Mouse (Mus musculus) embryo, embryonic 11.5 days (tissue): ENCODE data around the gene Olfr2.
"Not testable (repeated sequence)": the region's sequence is repeated elsewhere in the genome, so short reads cannot be mapped to it uniquely, and the experiment has no call there.

Experiments
- DNase-seq: peaks from one replicate; pipeline ENCODE4 v3.0.0-alpha.2; 2012; ENCODE audit warnings: low read depth, low spot score

The Olfr2 gene

DNA sequence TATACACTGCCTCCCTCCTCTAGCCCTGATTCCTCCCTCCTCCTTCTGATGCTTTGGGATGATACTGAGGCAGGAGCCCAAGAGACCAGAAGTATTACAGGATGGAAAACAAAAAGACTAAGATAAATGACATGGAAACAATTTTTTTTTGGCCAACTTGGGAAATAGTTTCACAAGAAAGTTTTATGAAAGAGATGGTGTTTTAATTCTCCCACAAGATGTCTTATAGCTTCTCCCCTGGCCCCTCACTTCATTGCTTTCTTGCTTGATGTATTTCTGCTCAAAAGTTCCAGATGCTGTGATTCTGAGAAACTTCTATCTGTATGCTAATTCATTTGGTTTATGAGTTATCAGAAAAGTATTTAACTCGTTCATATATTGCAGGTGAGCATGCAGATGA is at the start of gene Olfr2:
Gene Olfr2, minus strand, starts transcription at position 101 of the 400 bp plus-strand sequence.
- no peak for DNase-seq

DNA sequence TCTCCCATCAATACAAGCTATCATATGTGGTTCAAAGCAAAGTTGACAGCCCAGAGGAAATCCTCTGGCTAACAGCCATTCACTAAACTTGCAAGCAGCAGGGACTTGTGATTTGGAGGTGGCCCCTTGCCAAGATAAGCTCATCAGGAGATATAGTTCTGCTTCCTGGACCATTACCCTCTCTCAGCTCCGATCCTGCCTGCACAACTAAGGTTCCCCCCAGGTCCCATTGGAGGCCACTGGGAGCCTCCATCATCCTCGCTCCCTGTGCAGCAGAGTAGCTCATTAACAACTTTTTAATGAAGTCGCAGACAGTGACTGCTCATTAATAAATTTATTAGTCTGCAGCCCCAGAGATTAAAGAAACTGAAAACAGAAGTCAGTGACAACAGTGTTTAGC is 41.7 kb upstream of the Olfr2 start:
- DNase-seq = no peak

DNA sequence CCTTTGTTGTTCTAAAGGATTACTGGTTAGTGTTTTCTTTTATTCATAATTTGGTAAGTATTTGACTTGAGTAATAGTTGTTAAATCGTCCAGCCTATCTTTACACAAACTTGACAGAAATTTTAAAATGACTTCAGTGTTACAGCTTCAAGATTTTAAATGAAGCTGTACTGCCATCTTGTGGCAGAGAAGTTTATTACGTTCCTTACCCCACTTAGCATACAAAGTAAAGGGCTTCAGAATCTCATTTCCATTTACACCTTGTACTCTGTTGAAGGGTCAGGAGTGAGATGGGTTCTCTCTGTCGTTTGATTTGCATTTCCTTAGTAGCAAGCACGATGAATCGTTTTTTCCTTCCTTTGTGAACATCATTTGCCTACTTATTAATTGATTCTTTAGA is 40.0 kb upstream of the Olfr2 start:
- peak; percentile 37 for DNase-seq

DNA sequence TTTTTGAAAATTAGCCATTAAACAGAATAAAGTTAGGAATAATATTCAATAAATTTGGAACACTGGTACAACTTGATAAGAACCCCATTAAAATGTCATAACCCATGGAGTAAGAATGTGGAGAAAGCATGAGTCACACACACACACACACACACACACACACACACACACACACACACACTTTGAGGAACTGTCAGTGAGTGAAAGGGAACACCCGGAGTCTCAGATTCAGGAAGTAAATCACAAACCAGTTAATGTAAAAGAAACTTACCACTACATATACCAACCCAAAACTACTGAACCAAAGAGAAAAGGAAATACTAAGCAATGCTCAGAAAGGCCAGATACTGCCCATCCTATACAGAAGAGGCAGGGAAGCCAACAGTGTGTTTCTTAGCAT is 38.5 kb upstream of the Olfr2 start:
- DNase-seq = no peak

DNA sequence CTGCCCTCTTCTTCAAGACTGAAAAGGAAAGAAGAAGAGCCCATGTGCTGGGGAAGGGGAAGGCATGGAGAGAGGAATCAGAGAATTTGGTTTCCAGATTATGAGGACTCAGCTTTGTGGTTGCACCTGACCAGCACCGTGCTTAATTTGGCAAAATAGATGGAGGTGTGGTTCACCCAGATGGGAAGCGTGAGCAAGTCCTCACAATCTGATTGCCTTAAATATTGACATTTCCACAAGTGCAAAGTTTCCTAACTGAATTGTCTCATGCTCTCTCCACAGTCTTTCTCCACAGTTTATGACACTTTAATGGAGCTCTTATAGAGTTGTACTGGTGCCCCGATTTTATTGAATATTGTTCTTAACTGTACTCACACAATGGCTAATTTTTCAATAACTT is 37.3 kb upstream of the Olfr2 start:
- no peak for DNase-seq

DNA sequence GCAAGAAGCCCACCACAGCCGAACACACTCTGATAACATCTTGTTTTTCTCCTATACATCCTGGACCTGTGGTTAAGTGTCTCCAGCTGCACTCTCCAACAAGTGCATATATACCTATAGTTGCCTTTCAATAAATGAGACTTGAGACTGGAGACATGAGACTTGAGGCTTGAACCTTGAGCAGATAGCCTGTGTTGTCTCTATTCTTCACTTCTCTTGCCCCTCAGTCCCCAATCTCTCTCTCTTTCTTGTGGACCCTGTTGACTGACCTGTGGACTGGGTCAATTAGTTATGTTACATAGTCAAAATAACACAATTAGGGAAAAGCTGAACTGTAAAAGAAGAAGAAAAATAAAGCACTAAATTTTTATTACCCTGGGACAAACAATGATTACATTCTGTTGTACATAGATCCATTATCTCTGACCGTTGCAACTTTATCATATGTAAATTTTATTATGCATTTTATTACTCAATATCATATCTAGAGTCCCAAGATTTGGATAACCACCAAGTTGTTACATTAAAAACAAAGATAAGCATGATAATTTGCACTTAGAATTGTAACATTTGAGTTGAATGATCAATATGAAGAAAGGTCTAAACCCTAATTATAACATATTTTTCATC is 34.2 kb upstream of the Olfr2 start:
- no peak for DNase-seq

DNA sequence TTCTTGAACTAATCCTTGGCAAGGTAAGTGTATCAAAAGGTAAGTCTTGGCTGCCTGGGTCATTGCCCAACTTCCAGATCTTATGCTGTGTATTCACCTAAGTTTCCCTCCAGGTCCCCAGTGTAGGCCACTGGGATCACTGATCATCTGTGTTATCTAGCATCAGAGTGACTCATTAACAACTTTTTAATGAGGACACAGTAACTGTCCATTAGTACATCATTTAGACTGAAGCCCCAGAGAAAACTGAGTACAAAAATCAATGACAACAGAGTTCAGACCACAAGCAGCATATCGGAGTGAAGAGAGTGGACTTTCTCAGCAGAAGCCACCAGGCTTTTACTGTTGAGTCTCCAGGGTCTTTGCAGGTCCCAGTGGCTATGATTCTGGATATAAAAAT is 25.0 kb upstream of the Olfr2 start, which contains the start of gene Olfr713:
Gene Olfr713, plus strand, starts transcription at position 301 of the 400 bp plus-strand sequence.
- DNase-seq = no peak

DNA sequence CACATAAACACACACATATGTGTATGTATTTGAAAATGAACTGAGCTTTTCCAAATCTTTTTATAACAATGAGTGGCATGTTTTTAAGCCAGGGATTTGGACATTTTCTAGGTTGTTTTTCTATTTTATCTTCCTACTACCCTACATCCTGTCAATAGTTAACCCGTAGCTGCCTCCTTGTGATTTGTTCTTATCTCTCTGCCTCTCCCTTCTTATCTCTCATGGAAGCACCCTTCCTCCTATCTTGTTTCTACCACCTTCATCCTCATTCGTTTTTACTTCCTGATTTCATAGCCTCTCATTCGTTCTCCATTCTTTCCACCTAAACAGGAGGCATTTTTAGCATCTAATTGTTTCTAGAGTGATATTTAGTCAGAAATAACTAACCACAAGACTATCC is 1.7 kb downstream of the Olfr2 start:
- no peak for DNase-seq

DNA sequence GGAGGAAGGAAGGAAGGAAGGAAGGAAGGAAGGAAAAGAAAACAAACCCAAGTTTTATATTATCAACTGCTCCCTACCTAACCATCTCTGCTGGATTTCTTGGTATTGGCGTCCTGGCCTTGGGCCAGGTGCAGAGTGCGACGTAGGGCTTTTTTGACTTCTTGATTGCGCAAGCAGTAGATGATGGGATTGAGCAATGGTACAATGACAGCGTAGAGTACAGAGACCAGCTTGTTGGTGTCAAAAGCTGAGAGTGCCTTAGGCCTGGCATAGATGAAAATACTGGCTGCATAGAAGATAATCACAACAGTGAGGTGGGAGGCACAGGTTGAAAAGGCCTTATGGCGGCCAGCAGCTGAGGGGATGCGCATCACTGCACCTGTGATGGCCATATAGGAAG is 5.1 kb downstream of the Olfr2 start:
- no peak for DNase-seq

DNA sequence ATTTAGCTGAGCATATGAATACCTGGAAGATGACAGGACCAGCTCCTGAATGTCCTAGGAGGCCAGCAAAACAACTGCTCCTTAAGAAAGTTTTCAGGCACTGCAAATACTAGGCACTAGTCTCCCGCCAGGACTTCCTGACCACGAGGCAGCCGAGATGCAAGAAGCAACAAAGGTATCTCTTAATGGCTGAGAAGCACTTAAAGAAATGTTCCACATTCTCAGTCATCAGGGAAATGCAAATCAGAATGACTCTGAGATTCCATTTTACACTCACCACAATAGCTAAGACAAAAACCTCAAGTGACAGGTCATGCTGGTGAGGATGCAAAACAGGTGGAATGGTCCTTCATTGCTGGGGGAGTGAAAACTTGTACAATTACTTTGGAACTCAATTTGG is 20.6 kb downstream of the Olfr2 start:
- no peak for DNase-seq

DNA sequence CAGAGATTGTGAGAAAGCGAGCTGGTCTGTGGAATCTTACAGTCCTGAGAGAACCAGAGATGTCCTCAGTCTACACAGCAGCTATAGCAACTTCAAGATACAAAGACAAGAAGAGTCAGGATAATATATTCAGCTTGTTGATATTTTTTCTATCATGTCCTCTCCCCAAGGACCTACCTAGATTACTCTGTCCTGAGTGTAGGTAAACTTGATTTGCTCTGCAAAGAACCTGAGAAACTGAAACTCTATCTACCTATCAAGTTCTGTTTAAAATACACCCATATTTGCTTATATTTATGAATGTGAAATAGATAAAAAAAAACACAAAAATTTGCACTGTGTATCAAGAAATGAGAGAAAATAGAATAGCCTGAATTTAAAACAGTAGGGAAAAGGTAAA is 30.5 kb downstream of the Olfr2 start, which contains the start of gene Olfr711:
Gene Olfr711, minus strand, starts transcription at position 101 of the 400 bp plus-strand sequence.
- DNase-seq = no peak

DNA sequence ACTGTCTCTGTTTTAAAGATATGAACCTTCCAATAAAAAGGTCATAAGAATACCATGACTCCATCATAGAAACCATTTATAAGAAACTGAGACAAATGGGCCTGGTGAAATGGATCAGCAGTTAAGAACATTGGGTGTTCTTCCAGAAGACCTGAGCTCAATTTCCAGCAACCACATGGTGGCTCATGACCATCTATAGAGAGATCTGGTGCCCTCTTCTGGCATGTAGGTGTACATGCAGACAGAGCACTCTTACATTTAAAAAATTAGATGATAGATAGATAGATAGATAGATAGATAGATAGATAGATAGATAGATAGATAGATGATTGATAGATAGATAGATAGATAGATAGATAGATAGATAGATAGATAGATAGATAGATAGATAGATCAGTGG is 38.4 kb downstream of the Olfr2 start:
- not testable (repeated sequence) for DNase-seq

DNA sequence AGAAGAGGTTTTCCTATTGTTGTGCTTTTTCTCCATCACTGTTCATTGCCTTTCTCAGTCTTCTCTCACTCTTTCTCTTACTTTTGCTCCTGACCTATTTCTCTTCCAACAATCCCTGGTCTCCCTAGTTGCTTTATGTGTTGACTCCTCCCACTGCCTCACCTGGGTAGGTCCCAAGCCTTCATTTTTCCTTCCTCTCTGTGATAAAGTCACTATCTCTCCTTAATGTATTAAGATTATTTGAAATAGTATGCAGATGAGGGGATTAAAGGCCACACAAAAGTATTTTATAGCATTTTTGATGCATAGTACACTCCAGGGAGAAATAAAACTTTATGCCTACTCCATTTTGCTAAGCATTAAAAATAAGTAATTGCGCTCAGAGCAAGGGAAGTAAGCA is 42.0 kb downstream of the Olfr2 start, which contains the start of gene Olfr6:
Gene Olfr6, minus strand, starts transcription at position 101 of the 400 bp plus-strand sequence.
- DNase-seq = no peak

DNA sequence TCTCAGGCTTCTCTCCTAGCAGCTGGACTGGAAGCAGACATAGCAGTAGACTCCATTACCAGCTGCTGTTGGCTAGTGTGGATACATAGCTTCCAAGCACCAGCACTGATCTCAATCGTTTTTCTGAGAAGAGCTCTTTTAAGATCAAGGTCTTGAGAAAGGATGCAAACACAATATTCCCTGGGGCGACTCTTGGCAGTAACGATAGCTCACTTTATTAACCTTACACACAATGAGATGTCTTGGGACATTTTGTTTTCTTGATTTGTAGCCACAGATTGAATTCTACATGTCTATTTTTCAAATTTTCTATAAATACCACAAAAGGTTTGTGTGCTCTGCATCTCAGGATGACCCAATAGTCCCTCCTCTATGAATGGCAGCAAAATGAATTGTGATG is 57.7 kb downstream of the Olfr2 start, which contains the start of gene Olfr710:
Gene Olfr710, minus strand, starts transcription at position 101 of the 400 bp plus-strand sequence.
- DNase-seq = no peak
